8 mouse cellular contexts compared by ENCODE assay signal in genomic region chr11:106193371-106194154, GRCm38 (mm10). TPM values are rescaled to one million over a fixed set of nuclear protein-coding genes. Genes with fewer than 3 reads are reported as not detected.
DNase-seq lines count a peak whose midpoint lies in the region; ATAC-seq and TF ChIP-seq lines count a peak whose summit lies in the region.

No protein-coding gene starts in this region.

- H3K4me1 ChIP-seq in embryonic facial prominence, embryonic 14.5 days (ENCODE audit: control insufficient read depth, insufficient read depth, low read length): peaks cover 5% of the 10 kb centered on the region
- H3K4me1 ChIP-seq in limb, embryonic 14.5 days (ENCODE audit: control insufficient read depth, insufficient read depth, low read length): no peaks in the 10 kb centered on the region
- H3K4me1 ChIP-seq in midbrain, postnatal 0 days (ENCODE audit: insufficient read depth, low read length): no peaks in the 10 kb centered on the region

- 0% methylated on average over 23 of the region's 44 CpGs for WGBS in embryonic facial prominence, embryonic 14.5 days
- WGBS in limb, embryonic 14.5 days: 0% methylated on average over 39 of the region's 44 CpGs
- WGBS in midbrain, postnatal 0 days: 1% methylated on average over 44 of the region's 44 CpGs

- H3K9me3 ChIP-seq in embryonic facial prominence, embryonic 14.5 days (ENCODE audit: control insufficient read depth, low read length): no peaks in the 10 kb centered on the region
- no peaks in the 10 kb centered on the region for H3K9me3 ChIP-seq in limb, embryonic 14.5 days (ENCODE audit: control insufficient read depth, low read length)
- no peaks in the 10 kb centered on the region for H3K9me3 ChIP-seq in midbrain, postnatal 0 days (ENCODE audit: low read length)

- H3K36me3 ChIP-seq in embryonic facial prominence, embryonic 14.5 days (ENCODE audit: control insufficient read depth, insufficient read depth, low read length): peaks cover 22% of the 10 kb centered on the region
- peaks cover 22% of the 10 kb centered on the region for H3K36me3 ChIP-seq in limb, embryonic 14.5 days (ENCODE audit: control insufficient read depth, insufficient read depth, low read length)
- H3K36me3 ChIP-seq in midbrain, postnatal 0 days (ENCODE audit: insufficient read depth, low read length): peaks cover 8% of the 10 kb centered on the region

- peak; percentile 66; the same call in 1 of the 2 replicates for TF ChIP-seq POLR2A in limb, embryonic 14.5 days (IDR thresholded peaks at IDR 0.05; ENCODE audit: borderline replicate concordance, extremely low read depth, insufficient read depth, insufficient read length)

- H3K27ac ChIP-seq in embryonic facial prominence, embryonic 14.5 days (replicated peaks; ENCODE audit: low read depth, low read length): peak overlapping the region; percentile 86
- peak overlapping the region; percentile 73 for H3K27ac ChIP-seq in limb, embryonic 14.5 days (replicated peaks; ENCODE audit: low read depth, low read length)
- H3K27ac ChIP-seq in midbrain, postnatal 0 days (ENCODE audit: low read depth, low read length): peak overlapping the region; percentile 80

- peak overlapping the region; percentile 82 for H3K9ac ChIP-seq in embryonic facial prominence, embryonic 14.5 days (ENCODE audit: low read depth, low read length)
- H3K9ac ChIP-seq in limb, embryonic 14.5 days (ENCODE audit: low read depth, low read length, severe bottlenecking): peak overlapping the region; percentile 56
- H3K9ac ChIP-seq in midbrain, postnatal 0 days (replicated peaks; ENCODE audit: low read length, poor library complexity, severe bottlenecking): peak overlapping the region; percentile 73

- peak; percentile 98 for DNase-seq in 3T3-L1 (ENCODE audit: low read depth, low spot score)
- peak; percentile 89 to 96 for DNase-seq in adrenal gland, postnatal 4 days (ENCODE audit: low spot score in 2 of 2)
- DNase-seq in embryonic facial prominence, embryonic 14.5 days (ENCODE audit: low spot score): peak; percentile 99
- DNase-seq in heart, adult 8-10 months (ENCODE audit: low spot score): peak; percentile 95
- peak; percentile 97 for DNase-seq in kidney, adult 9 months
- peak; percentile 95 for DNase-seq in limb, embryonic 14.5 days (ENCODE audit: low spot score)
- peak; percentile 96 for DNase-seq in midbrain, postnatal 0 days (ENCODE audit: low spot score)
- DNase-seq in spleen, postnatal 14 days (ENCODE audit: low spot score in 2 of 2): peak; percentile 97

- peak; percentile 96 for ATAC-seq in embryonic facial prominence, embryonic 14.5 days (ENCODE audit: low read depth)
- peak; percentile 95 for ATAC-seq in limb, embryonic 14.5 days (ENCODE audit: low FRiP score, low read depth)
- peak; percentile 95 for ATAC-seq in midbrain, postnatal 0 days (ENCODE audit: low FRiP score)

- no peak for TF ChIP-seq CTCF in midbrain, postnatal 0 days (IDR thresholded peaks at IDR 0.05)

- no peaks in the 10 kb centered on the region for H3K27me3 ChIP-seq in embryonic facial prominence, embryonic 14.5 days (replicated peaks; ENCODE audit: control insufficient read depth, insufficient read depth, low read length)
- H3K27me3 ChIP-seq in limb, embryonic 14.5 days (ENCODE audit: control insufficient read depth, insufficient read depth, low read length): no peaks in the 10 kb centered on the region
- H3K27me3 ChIP-seq in midbrain, postnatal 0 days (ENCODE audit: insufficient read depth, low read length): no peaks in the 10 kb centered on the region

- H3K4me3 ChIP-seq in embryonic facial prominence, embryonic 14.5 days (ENCODE audit: low read depth, low read length): peak overlapping the region; percentile 78
- H3K4me3 ChIP-seq in limb, embryonic 14.5 days (replicated peaks; ENCODE audit: low read length): peak overlapping the region; percentile 51
- H3K4me3 ChIP-seq in midbrain, postnatal 0 days (ENCODE audit: low read depth, low read length): peak overlapping the region; percentile 75

- peak overlapping the region; percentile 74 for H3K4me2 ChIP-seq in embryonic facial prominence, embryonic 14.5 days (ENCODE audit: low read depth, low read length)
- H3K4me2 ChIP-seq in limb, embryonic 14.5 days (replicated peaks; ENCODE audit: low read depth, low read length, severe bottlenecking): peak overlapping the region; percentile 65
- H3K4me2 ChIP-seq in midbrain, postnatal 0 days (ENCODE audit: low read depth, low read length, poor library complexity, severe bottlenecking): peak overlapping the region; percentile 74

RNA-seq across cellular contexts. Expression of gene Strada, which starts 8.4 kb away (rescaled TPM):
- 10 to 100 TPM; 19.3 to 20.1 TPM for total RNA-seq in adrenal gland, postnatal 4 days (2021)
- polyA plus RNA-seq in embryonic facial prominence, embryonic 14.5 days (2014; fragmentation: Nextera tagmentation; extraction: Ambion mirVana): 24.0 and 26.2 TPM in 2 replicates
- 1 to 10 TPM; 4.8 to 8.5 (median 7.6) TPM for total RNA-seq in heart, adult 8-10 months (2022)
- polyA plus RNA-seq in limb, embryonic 14.5 days (2012; rRNA removed): 46.8 and 62.2 TPM in 2 replicates
- 24.0 and 28.5 TPM in 2 replicates for polyA plus RNA-seq in limb, embryonic 14.5 days (2014; fragmentation: Nextera tagmentation; extraction: Ambion mirVana)
- total RNA-seq in midbrain, postnatal 0 days (2014; rRNA removed): 26.9 and 31.2 TPM in 2 replicates
- 21.2 and 22.7 TPM in 2 replicates for polyA plus RNA-seq in midbrain, postnatal 0 days (2015; fragmentation: Nextera tagmentation; extraction: Ambion mirVana)

RNA-seq across cellular contexts. Expression of gene Ccdc47, which starts 22.6 kb away (rescaled TPM):
- 10 to 100 TPM; 86.3 to 89.6 TPM for total RNA-seq in adrenal gland, postnatal 4 days (2021)
- polyA plus RNA-seq in embryonic facial prominence, embryonic 14.5 days (2014; fragmentation: Nextera tagmentation; extraction: Ambion mirVana): 76.0 and 77.4 TPM in 2 replicates
- 10 to 100 TPM; 71.6 to 93.0 (median 85.9) TPM for total RNA-seq in heart, adult 8-10 months (2022)
- 43.6 and 48.8 TPM in 2 replicates for polyA plus RNA-seq in limb, embryonic 14.5 days (2012; rRNA removed)
- polyA plus RNA-seq in limb, embryonic 14.5 days (2014; fragmentation: Nextera tagmentation; extraction: Ambion mirVana): 63.7 and 66.1 TPM in 2 replicates
- total RNA-seq in midbrain, postnatal 0 days (2014; rRNA removed): 31.7 and 37.0 TPM in 2 replicates
- 88.8 and 94.9 TPM in 2 replicates for polyA plus RNA-seq in midbrain, postnatal 0 days (2015; fragmentation: Nextera tagmentation; extraction: Ambion mirVana)

RNA-seq across cellular contexts. Expression of gene Ddx42, which starts 23.2 kb away (rescaled TPM):
- total RNA-seq in adrenal gland, postnatal 4 days (2021): 10 to 100 TPM; 74.4 to 76.2 TPM
- 62.7 and 69.1 TPM in 2 replicates for polyA plus RNA-seq in embryonic facial prominence, embryonic 14.5 days (2014; fragmentation: Nextera tagmentation; extraction: Ambion mirVana)
- total RNA-seq in heart, adult 8-10 months (2022): 10 to 100 TPM; 24.7 to 30.7 (median 27.3) TPM
- 35.3 and 50.4 TPM in 2 replicates for polyA plus RNA-seq in limb, embryonic 14.5 days (2012; rRNA removed)
- polyA plus RNA-seq in limb, embryonic 14.5 days (2014; fragmentation: Nextera tagmentation; extraction: Ambion mirVana): 63.9 and 73.3 TPM in 2 replicates
- total RNA-seq in midbrain, postnatal 0 days (2014; rRNA removed): 39.7 and 61.7 TPM in 2 replicates
- polyA plus RNA-seq in midbrain, postnatal 0 days (2015; fragmentation: Nextera tagmentation; extraction: Ambion mirVana): 61.4 and 64.8 TPM in 2 replicates

RNA-seq across cellular contexts. Expression of gene Limd2, which starts 32.9 kb away (rescaled TPM):
- total RNA-seq in adrenal gland, postnatal 4 days (2021): 10 to 100 TPM; 39.8 to 48.2 TPM
- polyA plus RNA-seq in embryonic facial prominence, embryonic 14.5 days (2014; fragmentation: Nextera tagmentation; extraction: Ambion mirVana): 169 and 216 TPM in 2 replicates
- 1 to 10 TPM; 1.7 to 3.9 (median 3.4) TPM for total RNA-seq in heart, adult 8-10 months (2022)
- polyA plus RNA-seq in limb, embryonic 14.5 days (2012; rRNA removed): 148 and 169 TPM in 2 replicates
- 237 and 260 TPM in 2 replicates for polyA plus RNA-seq in limb, embryonic 14.5 days (2014; fragmentation: Nextera tagmentation; extraction: Ambion mirVana)
- 69.7 and 81.8 TPM in 2 replicates for total RNA-seq in midbrain, postnatal 0 days (2014; rRNA removed)
- 122 and 141 TPM in 2 replicates for polyA plus RNA-seq in midbrain, postnatal 0 days (2015; fragmentation: Nextera tagmentation; extraction: Ambion mirVana)

RNA-seq across cellular contexts. Expression of gene Gm10840, which starts 32.9 kb away (rescaled TPM):
- not detected for total RNA-seq in adrenal gland, postnatal 4 days (2021)
- polyA plus RNA-seq in embryonic facial prominence, embryonic 14.5 days (2014; fragmentation: Nextera tagmentation; extraction: Ambion mirVana): not detected in 2 replicates
- total RNA-seq in heart, adult 8-10 months (2022): not detected
- polyA plus RNA-seq in limb, embryonic 14.5 days (2012; rRNA removed): not detected in 2 replicates
- not detected in 2 replicates for polyA plus RNA-seq in limb, embryonic 14.5 days (2014; fragmentation: Nextera tagmentation; extraction: Ambion mirVana)
- total RNA-seq in midbrain, postnatal 0 days (2014; rRNA removed): not detected in 2 replicates
- polyA plus RNA-seq in midbrain, postnatal 0 days (2015; fragmentation: Nextera tagmentation; extraction: Ambion mirVana): not detected in 2 replicates

Comparison
In these comparisons a context has a peak if more than half of its experiments do, and no peak if none do; other contexts are left out.
1. Peak in every context shown above with its lines: DNase-seq, ATAC-seq, H3K4me3 ChIP-seq and H3K27ac ChIP-seq.